Mouse (Mus musculus): ENCODE data around the gene Xdh. TPM values are rescaled to one million over a fixed set of nuclear protein-coding genes. Genes with fewer than 3 reads are reported as not detected.

The Xdh gene
- polyA plus RNA-seq, 1 experiment from 2014 or later: 0.46 TPM

DNA sequence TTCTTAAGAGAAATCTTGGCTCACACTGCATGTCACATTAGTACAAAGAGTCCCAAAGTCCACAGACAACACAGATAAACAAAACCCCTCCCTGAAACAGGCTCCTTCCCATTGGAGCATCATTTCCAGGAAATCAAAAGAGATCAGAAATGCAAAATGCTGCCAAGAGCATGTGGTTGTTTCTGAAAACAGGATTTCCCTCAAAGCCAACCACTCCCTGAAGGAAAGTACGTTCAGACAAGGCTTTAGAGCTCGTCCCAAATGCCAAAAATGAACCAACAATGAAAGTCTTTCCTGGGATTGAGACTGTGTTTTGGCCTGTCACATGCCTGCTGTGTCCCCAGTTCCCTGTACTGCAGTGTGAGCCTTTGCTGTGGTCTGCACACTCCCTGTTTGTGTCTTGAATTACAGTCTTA is 12.6 kb upstream of the Xdh start:
- Histone ChIP-seq H3K4me1 (no peaks in the 10 kb centered on the region), H3K27me3 (no peaks in the 10 kb centered on the region), H3K36me3 (no peaks in the 10 kb centered on the region), H3K4me3 (no peak overlapping the region), H3K4me2 (replicated peaks) (no peak overlapping the region), H3K9ac (replicated peaks) (no peak overlapping the region), H3K9me3 (no peaks in the 10 kb centered on the region), H3K27ac (replicated peaks) (no peak overlapping the region)
- ATAC-seq (replicated peaks): no peak
- 36% methylated on average over 2 of the region's 2 CpGs for WGBS

DNA sequence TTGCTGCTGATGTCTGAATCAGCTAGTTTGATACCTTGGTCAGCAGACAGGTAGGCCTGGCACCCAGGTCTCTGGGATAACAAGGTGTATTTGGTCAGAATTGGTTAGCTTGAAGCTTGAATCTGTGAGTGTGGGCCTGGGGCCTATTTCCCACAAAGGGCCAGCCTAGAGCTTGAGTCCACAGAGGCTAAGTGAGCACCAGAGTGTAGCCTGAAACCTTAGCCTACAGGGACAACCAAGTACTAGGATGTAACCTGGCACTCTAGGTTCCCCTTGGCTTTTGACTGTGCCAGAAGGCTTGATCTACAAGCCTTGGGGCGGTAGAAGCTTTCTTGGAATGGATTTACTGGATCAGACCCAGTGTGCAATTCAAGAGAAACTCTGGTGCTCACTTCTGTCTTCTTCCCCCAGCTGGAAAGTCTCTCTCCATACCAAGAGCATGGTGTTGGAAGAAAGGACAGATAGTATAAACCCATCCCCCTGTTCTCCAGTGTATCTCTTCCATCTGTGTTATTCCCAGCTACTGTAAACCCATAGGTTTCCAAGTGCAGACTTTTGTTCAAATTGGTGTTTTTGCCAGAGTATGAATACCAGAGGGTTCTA is 11.9 kb upstream of the Xdh start:
- no peak overlapping the region for H3K9ac ChIP-seq (replicated peaks)
- no peaks in the 10 kb centered on the region for H3K4me1 ChIP-seq
- 93% methylated on average over 1 of the region's 1 CpGs for WGBS
- ATAC-seq (replicated peaks): no peak
- H3K9me3 ChIP-seq: no peaks in the 10 kb centered on the region
- no peak overlapping the region for H3K4me3 ChIP-seq
- no peak overlapping the region for H3K4me2 ChIP-seq (replicated peaks)
- no peaks in the 10 kb centered on the region for H3K36me3 ChIP-seq
- H3K27ac ChIP-seq (replicated peaks): no peak overlapping the region
- no peaks in the 10 kb centered on the region for H3K27me3 ChIP-seq

DNA sequence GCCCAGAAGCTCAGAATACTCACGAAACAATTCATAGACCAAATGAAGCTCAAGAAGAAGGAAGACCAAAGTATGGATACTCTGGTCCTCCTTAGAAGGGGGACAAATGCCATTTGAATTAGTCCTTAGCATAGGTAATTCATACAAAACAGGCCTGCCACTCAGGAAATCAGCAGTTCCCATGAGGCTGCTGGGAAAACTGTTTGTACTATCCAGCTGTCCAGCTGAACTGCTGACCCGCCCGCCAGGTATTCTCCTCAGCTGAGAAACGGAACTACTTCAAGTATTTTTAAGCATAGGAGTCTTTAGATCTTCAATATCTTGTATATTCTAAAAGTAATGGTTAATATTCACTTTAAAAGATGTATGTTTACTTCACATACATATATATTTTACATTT is 10.7 kb upstream of the Xdh start:
- H3K27me3 ChIP-seq: no peaks in the 10 kb centered on the region
- no peaks in the 10 kb centered on the region for H3K9me3 ChIP-seq
- WGBS: 91% methylated on average over 4 of the region's 4 CpGs
- H3K4me1 ChIP-seq: no peaks in the 10 kb centered on the region
- no peak overlapping the region for H3K27ac ChIP-seq (replicated peaks)
- ATAC-seq (replicated peaks): no peak
- H3K4me3 ChIP-seq: no peak overlapping the region
- H3K36me3 ChIP-seq: no peaks in the 10 kb centered on the region
- H3K4me2 ChIP-seq (replicated peaks): no peak overlapping the region
- no peak overlapping the region for H3K9ac ChIP-seq (replicated peaks)

DNA sequence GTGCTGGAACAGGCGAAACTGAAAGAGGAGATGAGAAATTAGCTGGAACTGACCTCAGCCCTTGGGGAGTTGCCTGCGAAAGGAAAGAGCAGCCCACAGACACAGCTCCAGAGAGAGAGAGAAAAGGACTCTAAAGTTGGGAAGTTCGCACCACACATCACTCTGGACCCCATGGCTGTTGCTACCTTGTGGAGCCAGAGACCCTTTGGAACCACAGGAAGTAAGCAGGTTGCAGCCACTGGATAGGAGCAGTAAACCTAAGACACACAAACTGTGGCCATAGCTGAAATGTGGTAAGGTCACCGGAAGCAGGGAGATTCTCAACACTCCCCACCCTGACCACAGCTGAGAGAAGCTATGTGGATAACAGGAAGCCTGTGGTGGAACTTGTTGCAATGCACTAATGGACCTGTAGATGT is 2.1 kb upstream of the Xdh start:
- no peak for ATAC-seq (replicated peaks)
- 92% methylated on average over 4 of the region's 4 CpGs for WGBS

DNA sequence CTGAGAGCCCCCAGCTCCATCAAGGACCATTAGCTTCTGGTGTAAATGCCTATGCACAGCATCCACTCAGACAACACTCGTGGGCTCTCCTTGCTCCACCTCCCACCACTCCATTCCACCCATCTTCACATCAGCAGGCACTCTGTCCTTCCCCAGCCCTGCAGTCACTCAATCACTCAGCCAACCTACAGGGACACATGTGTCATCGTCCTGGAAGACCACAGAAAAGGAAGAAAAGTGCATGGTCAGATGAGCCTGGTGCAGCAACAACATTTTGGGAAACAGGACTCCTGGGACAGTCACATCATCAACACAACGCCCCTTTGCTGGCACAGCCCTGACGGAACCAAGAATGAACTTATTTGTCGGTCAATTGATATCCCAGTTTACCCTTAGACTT is 974 bp upstream of the Xdh start:
- WGBS: 89% methylated on average over 5 of the region's 5 CpGs
- H3K27me3 ChIP-seq: no peaks in the 10 kb centered on the region

More for the DNA sequence above, 2.1 kb upstream of the Xdh start:
- no peak overlapping the region for H3K9ac ChIP-seq (replicated peaks)
- no peaks in the 10 kb centered on the region for H3K4me1 ChIP-seq
- H3K4me3 ChIP-seq: no peak overlapping the region
- no peaks in the 10 kb centered on the region for H3K36me3 ChIP-seq
- no peaks in the 10 kb centered on the region for H3K9me3 ChIP-seq
- H3K27me3 ChIP-seq: no peaks in the 10 kb centered on the region
- H3K4me2 ChIP-seq (replicated peaks): no peak overlapping the region
- H3K27ac ChIP-seq (replicated peaks): no peak overlapping the region

DNA sequence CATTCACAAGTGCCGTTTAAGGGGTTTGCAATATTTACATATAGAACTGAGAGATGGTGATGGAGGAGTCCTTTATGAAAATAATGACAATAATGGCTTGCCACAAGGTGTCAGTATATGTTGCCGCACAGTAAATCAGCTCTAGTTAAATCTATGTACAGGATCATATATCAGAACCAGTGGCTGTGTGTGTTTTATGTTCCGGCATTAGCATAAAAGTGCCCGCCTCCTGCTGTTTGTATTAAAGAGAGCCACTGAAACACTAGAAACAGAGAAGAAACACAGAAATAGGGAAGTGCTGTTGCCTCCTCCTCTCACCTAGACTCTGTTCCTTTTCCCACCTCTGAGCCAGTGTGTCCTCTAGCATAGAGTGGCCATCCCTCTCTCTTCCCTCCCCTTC is 498 bp downstream of the Xdh start:
- Histone ChIP-seq H3K9ac (replicated peaks) (no peak overlapping the region), H3K4me2 (replicated peaks) (no peak overlapping the region), H3K4me1 (no peaks in the 10 kb centered on the region), H3K36me3 (no peaks in the 10 kb centered on the region), H3K9me3 (no peaks in the 10 kb centered on the region), H3K27me3 (no peaks in the 10 kb centered on the region), H3K27ac (replicated peaks) (no peak overlapping the region), H3K4me3 (no peak overlapping the region)
- ATAC-seq (replicated peaks): no peak
- 73% methylated on average over 4 of the region's 4 CpGs for WGBS

More for the DNA sequence above, 974 bp upstream of the Xdh start:
- Histone ChIP-seq H3K9ac (replicated peaks) (no peak overlapping the region), H3K4me2 (replicated peaks) (no peak overlapping the region), H3K9me3 (no peaks in the 10 kb centered on the region), H3K4me3 (no peak overlapping the region), H3K4me1 (no peaks in the 10 kb centered on the region), H3K27ac (replicated peaks) (no peak overlapping the region), H3K36me3 (no peaks in the 10 kb centered on the region)
- ATAC-seq (replicated peaks): no peak

DNA sequence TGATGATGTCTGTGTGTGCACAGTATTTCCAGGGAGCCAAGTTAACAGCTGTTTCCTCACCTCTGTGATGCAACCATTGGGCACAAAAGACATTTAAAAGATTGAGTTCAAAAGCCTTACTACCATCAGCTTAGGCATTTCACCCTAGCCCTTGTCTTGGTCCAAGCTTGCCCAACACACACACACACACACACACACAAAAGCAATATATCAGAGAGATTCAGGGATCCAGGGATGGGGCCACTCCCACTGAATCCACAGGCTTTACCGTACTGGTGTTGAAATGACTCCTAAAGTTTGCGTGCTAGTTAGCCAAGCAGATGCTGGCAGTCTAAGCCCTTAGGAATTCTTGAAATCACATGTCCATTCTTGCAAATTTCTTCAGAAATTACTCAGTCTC is 1.2 kb downstream of the Xdh start:
- no peak overlapping the region for H3K4me3 ChIP-seq
- H3K9ac ChIP-seq (replicated peaks): no peak overlapping the region
- no peak overlapping the region for H3K27ac ChIP-seq (replicated peaks)
- no peak overlapping the region for H3K4me2 ChIP-seq (replicated peaks)
- H3K9me3 ChIP-seq: no peaks in the 10 kb centered on the region
- no peak for ATAC-seq (replicated peaks)
- H3K36me3 ChIP-seq: no peaks in the 10 kb centered on the region
- no peaks in the 10 kb centered on the region for H3K4me1 ChIP-seq
- H3K27me3 ChIP-seq: no peaks in the 10 kb centered on the region
- 99% methylated on average over 2 of the region's 2 CpGs for WGBS

DNA sequence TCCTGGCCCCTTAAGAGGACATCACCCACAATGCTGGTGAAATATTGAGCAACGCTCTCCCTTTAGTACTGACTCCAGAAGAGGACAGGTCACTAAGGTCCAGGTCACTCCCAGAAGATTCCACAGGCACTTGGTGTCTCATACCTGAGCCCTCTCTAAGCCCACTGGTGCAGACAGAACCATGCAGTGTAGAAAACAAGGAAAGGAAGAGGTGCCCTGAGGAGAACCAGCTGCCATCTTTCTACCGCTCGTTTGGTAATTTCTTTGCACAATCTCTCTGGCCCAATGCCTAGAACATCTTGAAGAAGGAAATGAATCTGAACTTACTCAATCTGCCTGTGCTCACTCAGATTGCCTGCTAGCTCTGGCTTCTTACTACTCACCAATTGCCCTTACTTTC is 2.0 kb downstream of the Xdh start:
- Histone ChIP-seq H3K9me3 (no peaks in the 10 kb centered on the region), H3K27me3 (no peaks in the 10 kb centered on the region), H3K4me1 (no peaks in the 10 kb centered on the region), H3K27ac (replicated peaks) (no peak overlapping the region), H3K36me3 (no peaks in the 10 kb centered on the region), H3K4me3 (no peak overlapping the region), H3K9ac (replicated peaks) (no peak overlapping the region), H3K4me2 (replicated peaks) (no peak overlapping the region)
- 70% methylated on average over 3 of the region's 3 CpGs for WGBS
- ATAC-seq (replicated peaks): no peak

DNA sequence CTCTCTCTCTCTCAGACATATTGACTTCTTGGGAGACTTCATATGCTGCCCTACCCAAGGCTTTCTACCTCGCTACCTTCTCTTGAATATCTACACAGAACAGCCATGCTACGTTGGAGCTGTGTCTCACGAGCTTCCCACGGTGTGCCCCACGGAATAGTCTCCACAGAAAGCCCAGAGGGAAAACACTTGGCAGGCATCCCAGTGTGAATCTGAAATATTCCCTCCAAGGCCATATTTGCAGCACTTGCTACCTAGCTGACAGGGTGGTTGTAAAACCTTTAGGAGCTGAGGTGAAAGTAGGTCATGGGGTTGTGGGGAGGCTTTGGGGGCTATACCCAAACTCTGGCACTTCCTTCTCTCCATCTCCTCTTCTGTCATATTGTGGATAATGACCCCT is 3.1 kb downstream of the Xdh start:
- no peaks in the 10 kb centered on the region for H3K27me3 ChIP-seq
- H3K36me3 ChIP-seq: no peaks in the 10 kb centered on the region
- 64% methylated on average over 5 of the region's 5 CpGs for WGBS
- no peak overlapping the region for H3K27ac ChIP-seq (replicated peaks)
- no peak overlapping the region for H3K4me2 ChIP-seq (replicated peaks)
- ATAC-seq (replicated peaks): no peak
- no peak overlapping the region for H3K4me3 ChIP-seq
- H3K9me3 ChIP-seq: no peaks in the 10 kb centered on the region
- H3K9ac ChIP-seq (replicated peaks): no peak overlapping the region
- no peaks in the 10 kb centered on the region for H3K4me1 ChIP-seq

DNA sequence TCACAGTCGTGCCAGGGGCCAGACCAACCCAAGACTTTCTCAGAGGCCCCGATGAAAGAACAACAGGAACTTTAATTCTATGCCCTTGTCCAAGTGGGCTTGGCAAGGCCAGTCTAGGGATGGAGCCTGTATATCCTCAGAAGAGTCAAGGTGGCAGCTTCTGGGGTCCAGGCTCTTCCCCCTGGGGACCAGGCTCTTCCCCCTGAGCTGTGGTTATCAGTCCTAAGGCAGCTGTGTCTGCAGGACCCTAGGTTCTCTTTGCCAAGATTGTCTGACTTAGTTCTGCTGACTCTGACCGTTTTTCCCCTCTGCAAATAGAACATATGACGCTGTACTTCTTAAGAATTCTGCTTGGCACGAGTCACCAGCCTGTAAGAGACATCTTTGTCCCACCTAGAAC is 5.3 kb downstream of the Xdh start:
- Histone ChIP-seq H3K9ac (replicated peaks) (no peak overlapping the region), H3K9me3 (no peaks in the 10 kb centered on the region), H3K27me3 (no peaks in the 10 kb centered on the region), H3K4me1 (no peaks in the 10 kb centered on the region), H3K36me3 (no peaks in the 10 kb centered on the region), H3K4me2 (replicated peaks) (no peak overlapping the region), H3K4me3 (no peak overlapping the region), H3K27ac (replicated peaks) (no peak overlapping the region)
- WGBS: 81% methylated on average over 5 of the region's 5 CpGs
- ATAC-seq (replicated peaks): no peak

DNA sequence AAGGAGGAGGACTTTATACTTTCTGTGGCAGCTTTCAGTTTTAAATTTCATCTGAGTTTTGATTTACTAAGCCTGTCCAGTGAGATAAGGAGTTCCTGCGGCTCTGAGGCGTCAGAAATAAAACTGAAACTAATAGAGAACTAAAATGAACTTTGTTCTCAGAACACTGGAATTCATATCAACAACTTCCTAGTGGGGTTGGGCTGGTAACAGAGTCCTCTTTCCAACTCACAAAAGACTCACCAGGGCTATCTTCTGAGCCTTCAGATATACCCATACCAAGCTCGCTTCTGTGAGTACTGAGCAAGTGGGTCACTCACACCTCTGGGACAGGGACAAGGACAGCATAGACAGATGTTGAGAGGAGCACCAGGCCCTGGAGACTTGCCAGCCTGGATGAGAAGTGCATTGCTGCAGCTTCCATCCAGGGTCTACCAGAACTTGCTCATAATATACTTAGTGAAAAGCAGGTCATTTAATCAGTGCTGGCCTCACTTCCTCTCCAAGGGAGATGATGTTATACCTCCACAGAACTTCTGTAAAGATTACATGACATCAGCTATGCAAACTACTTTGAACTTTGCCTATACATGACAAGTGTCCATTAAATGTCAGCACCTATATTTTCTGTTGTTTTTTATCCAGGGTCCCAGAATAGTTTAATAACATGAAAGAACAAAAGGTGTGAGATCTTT is 7.6 kb downstream of the Xdh start:
- H3K9me3 ChIP-seq: no peaks in the 10 kb centered on the region
- no peak for ATAC-seq (replicated peaks)
- no peak overlapping the region for H3K4me3 ChIP-seq
- no peaks in the 10 kb centered on the region for H3K27me3 ChIP-seq
- H3K27ac ChIP-seq (replicated peaks): no peak overlapping the region
- 89% methylated on average over 3 of the region's 3 CpGs for WGBS
- no peak overlapping the region for H3K9ac ChIP-seq (replicated peaks)
- no peak overlapping the region for H3K4me2 ChIP-seq (replicated peaks)
- H3K36me3 ChIP-seq: no peaks in the 10 kb centered on the region
- H3K4me1 ChIP-seq: no peaks in the 10 kb centered on the region

DNA sequence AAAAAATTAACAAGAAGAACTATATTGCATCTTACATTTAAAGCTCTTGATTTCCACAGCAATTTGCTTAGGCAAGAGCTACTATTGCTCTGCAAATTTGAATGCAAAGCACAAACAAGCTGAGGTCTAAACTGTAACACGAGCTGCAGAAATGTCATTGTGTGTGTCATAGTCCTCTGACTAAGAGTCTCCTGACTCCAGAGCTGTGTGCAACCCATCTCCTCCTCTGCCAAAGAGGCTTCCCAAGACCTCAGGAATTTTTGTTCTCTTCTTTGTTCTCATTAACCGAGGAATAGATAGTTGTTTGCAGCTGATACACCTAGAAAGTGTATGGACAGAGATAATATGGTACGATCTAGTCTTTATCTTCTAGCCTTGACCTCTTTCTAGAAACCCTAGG is 8.2 kb downstream of the Xdh start:
- H3K27ac ChIP-seq (replicated peaks): no peak overlapping the region
- no peak overlapping the region for H3K4me2 ChIP-seq (replicated peaks)
- H3K4me1 ChIP-seq: no peaks in the 10 kb centered on the region
- H3K9ac ChIP-seq (replicated peaks): no peak overlapping the region
- no peak for ATAC-seq (replicated peaks)
- 75% methylated on average over 3 of the region's 3 CpGs for WGBS
- H3K36me3 ChIP-seq: no peaks in the 10 kb centered on the region
- H3K27me3 ChIP-seq: no peaks in the 10 kb centered on the region
- H3K9me3 ChIP-seq: no peaks in the 10 kb centered on the region
- no peak overlapping the region for H3K4me3 ChIP-seq

DNA sequence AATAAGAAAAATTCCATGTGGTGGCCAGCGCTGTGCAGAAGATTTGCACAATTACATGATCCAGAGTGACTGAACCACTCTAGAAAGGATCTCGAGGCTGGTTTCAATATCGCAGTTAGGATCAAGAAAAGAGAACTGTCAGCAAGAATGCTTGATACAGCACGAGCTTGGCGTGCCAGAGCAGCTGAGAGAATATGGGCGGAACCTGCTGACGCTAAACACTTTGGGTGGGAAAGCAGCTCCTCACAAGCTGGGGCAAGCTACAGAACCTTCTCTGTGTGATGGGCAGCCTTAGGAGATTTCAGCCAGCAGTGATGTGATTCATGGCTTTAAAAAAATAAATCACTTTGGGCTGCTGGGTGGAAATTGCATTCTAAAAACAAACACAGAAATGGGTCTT is 12.9 kb downstream of the Xdh start:
- ATAC-seq (replicated peaks): no peak
- H3K27ac ChIP-seq (replicated peaks): no peak overlapping the region
- no peak overlapping the region for H3K9ac ChIP-seq (replicated peaks)
- no peak overlapping the region for H3K4me2 ChIP-seq (replicated peaks)
- H3K4me1 ChIP-seq: no peaks in the 10 kb centered on the region
- H3K36me3 ChIP-seq: no peaks in the 10 kb centered on the region
- no peak overlapping the region for H3K4me3 ChIP-seq
- WGBS: 86% methylated on average over 7 of the region's 7 CpGs
- no peaks in the 10 kb centered on the region for H3K27me3 ChIP-seq
- no peaks in the 10 kb centered on the region for H3K9me3 ChIP-seq
